Mouse (Mus musculus): ENCODE results near the gene A730061H03Rik. TPM values are rescaled to one million over a fixed set of nuclear protein-coding genes. Genes with fewer than 3 reads are reported as not detected.
A peak's percentile ranks its signal among the peaks of the same experiment; 100 is the strongest.

A730061H03Rik gene
- polyA plus RNA-seq, 1 experiment from 2014 or later, result 1.1 TPM

DNA sequence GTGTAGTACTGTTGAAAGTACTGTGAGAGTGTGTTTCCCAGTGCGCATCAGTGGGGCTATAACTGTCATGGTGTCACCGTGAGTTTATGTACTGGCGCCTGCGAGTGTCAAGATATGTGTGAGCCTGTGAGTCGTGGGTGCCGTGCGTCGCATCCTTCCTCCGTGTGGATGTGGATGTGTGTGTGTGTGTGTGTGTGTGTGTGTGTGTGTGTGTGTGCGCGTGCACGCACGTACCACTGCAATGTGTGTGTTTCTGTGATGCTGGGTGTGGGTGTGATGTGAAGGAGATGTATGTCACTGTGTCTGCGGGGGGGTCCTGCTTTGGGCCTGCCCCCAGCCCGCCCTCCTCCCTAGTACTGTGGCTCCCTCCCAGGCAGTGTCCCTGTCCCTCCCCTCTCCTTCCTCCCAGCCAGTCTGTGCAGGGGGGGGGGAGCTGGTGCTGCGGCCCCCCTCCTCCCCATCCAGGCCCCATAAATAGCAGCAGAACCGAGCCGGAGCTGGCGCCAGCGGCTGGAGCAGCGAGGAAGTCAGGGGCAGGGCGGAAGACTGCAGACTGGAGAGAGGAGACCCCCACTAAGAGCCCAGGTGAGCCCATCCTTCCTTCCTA, 50.0 kb downstream of the A730061H03Rik start, which contains the start of gene Cpne6:
Gene Cpne6, plus strand, starts transcription at position 321 of the 607 bp plus-strand sequence.
- peak; percentile 40; the same call in 1 of the 2 replicates for ATAC-seq (ENCODE audit: low FRiP score, low read depth)
- Histone ChIP-seq H3K36me3 (peaks cover 3% of the 10 kb centered on the region; the same call in 1 of the 2 replicates), H3K9me3 (no peaks in the 10 kb centered on the region), H3K27ac (replicated peaks) (no peak within 1 kb of the TSS), H3K9ac (no peak within 1 kb of the TSS), H3K4me1 (replicated peaks) (peaks cover 16% of the 10 kb centered on the region), H3K4me3 (no peak within 1 kb of the TSS), H3K27me3 (no peaks in the 10 kb centered on the region), H3K4me2 (peak within 1 kb of the TSS; percentile 7; the same call in 1 of the 2 replicates)
- 77% methylated on average over 22 of the region's 22 CpGs for WGBS

Other genes starting within 250 kb of the A730061H03Rik start
- 25.2 and 26.3 TPM in 2 replicates for gene Dhrs4, start 81.6 kb downstream of the A730061H03Rik start, polyA plus RNA-seq (2015; fragmentation: Nextera tagmentation; extraction: Ambion mirVana)
- 26.3 and 30.5 TPM in 2 replicates for gene Carmil3, start 69.8 kb downstream of the A730061H03Rik start, polyA plus RNA-seq (2015; fragmentation: Nextera tagmentation; extraction: Ambion mirVana)
- gene Cpne6, start 50.0 kb downstream of the A730061H03Rik start, polyA plus RNA-seq (2015; fragmentation: Nextera tagmentation; extraction: Ambion mirVana), result 6.4 and 9.9 TPM in 2 replicates
- 0.10 and 0.22 TPM in 2 replicates for gene Nrl, start 35.4 kb downstream of the A730061H03Rik start, polyA plus RNA-seq (2015; fragmentation: Nextera tagmentation; extraction: Ambion mirVana)
- gene Pck2, start 20.1 kb downstream of the A730061H03Rik start, polyA plus RNA-seq (2015; fragmentation: Nextera tagmentation; extraction: Ambion mirVana), result 28.6 and 29.4 TPM in 2 replicates
- 111 and 114 TPM in 2 replicates for gene Dcaf11, start 400 bp downstream of the A730061H03Rik start, polyA plus RNA-seq (2015; fragmentation: Nextera tagmentation; extraction: Ambion mirVana)
- 0.17 and 0.41 TPM in 2 replicates for gene Fitm1, start 15.2 kb upstream of the A730061H03Rik start, polyA plus RNA-seq (2015; fragmentation: Nextera tagmentation; extraction: Ambion mirVana)
- gene Psme1, start 17.7 kb upstream of the A730061H03Rik start, polyA plus RNA-seq (2015; fragmentation: Nextera tagmentation; extraction: Ambion mirVana), result 221 and 222 TPM in 2 replicates
- gene Emc9, start 24.9 kb upstream of the A730061H03Rik start, polyA plus RNA-seq (2015; fragmentation: Nextera tagmentation; extraction: Ambion mirVana), result 42.0 and 48.9 TPM in 2 replicates
- gene Psme2, start 30.7 kb upstream of the A730061H03Rik start, polyA plus RNA-seq (2015; fragmentation: Nextera tagmentation; extraction: Ambion mirVana), result 178 and 204 TPM in 2 replicates
- gene Rnf31, start 31.3 kb upstream of the A730061H03Rik start, polyA plus RNA-seq (2015; fragmentation: Nextera tagmentation; extraction: Ambion mirVana), result 20.1 and 25.7 TPM in 2 replicates
- 9.7 and 10.2 TPM in 2 replicates for gene Irf9, start 43.2 kb upstream of the A730061H03Rik start, polyA plus RNA-seq (2015; fragmentation: Nextera tagmentation; extraction: Ambion mirVana)
- 14.6 and 17.8 TPM in 2 replicates for gene Rec8, start 57.6 kb upstream of the A730061H03Rik start, polyA plus RNA-seq (2015; fragmentation: Nextera tagmentation; extraction: Ambion mirVana)
- 119 and 126 TPM in 2 replicates for gene Ipo4, start 75.6 kb upstream of the A730061H03Rik start, polyA plus RNA-seq (2015; fragmentation: Nextera tagmentation; extraction: Ambion mirVana)
- 0.93 and 2.3 TPM in 2 replicates for gene Gm49378, start 77.5 kb upstream of the A730061H03Rik start, polyA plus RNA-seq (2015; fragmentation: Nextera tagmentation; extraction: Ambion mirVana)
- gene Tm9sf1, start 83.4 kb upstream of the A730061H03Rik start, polyA plus RNA-seq (2015; fragmentation: Nextera tagmentation; extraction: Ambion mirVana), result 63.4 and 64.6 TPM in 2 replicates
- 0.30 and 0.40 TPM in 2 replicates for gene Tssk4, start 89.8 kb upstream of the A730061H03Rik start, polyA plus RNA-seq (2015; fragmentation: Nextera tagmentation; extraction: Ambion mirVana)
- 74.3 and 74.7 TPM in 2 replicates for gene Mdp1, start 100.1 kb upstream of the A730061H03Rik start, polyA plus RNA-seq (2015; fragmentation: Nextera tagmentation; extraction: Ambion mirVana)
- gene Gmpr2, start 111.5 kb upstream of the A730061H03Rik start, polyA plus RNA-seq (2015; fragmentation: Nextera tagmentation; extraction: Ambion mirVana), result 45.7 TPM in 2 replicates
- 554 and 597 TPM in 2 replicates for gene Nedd8, start 111.7 kb upstream of the A730061H03Rik start, polyA plus RNA-seq (2015; fragmentation: Nextera tagmentation; extraction: Ambion mirVana)
- 24.9 and 27.0 TPM in 2 replicates for gene Tinf2, start 121.4 kb upstream of the A730061H03Rik start, polyA plus RNA-seq (2015; fragmentation: Nextera tagmentation; extraction: Ambion mirVana)
- 0.31 and 0.60 TPM in 2 replicates for gene Tgm1, start 153.5 kb upstream of the A730061H03Rik start, polyA plus RNA-seq (2015; fragmentation: Nextera tagmentation; extraction: Ambion mirVana)
- gene Rabggta, start 161.9 kb upstream of the A730061H03Rik start, polyA plus RNA-seq (2015; fragmentation: Nextera tagmentation; extraction: Ambion mirVana), result 58.9 and 60.6 TPM in 2 replicates
- 75.6 and 81.8 TPM in 2 replicates for gene Dhrs1, start 185.3 kb upstream of the A730061H03Rik start, polyA plus RNA-seq (2015; fragmentation: Nextera tagmentation; extraction: Ambion mirVana)
- gene Nop9, start 185.3 kb upstream of the A730061H03Rik start, polyA plus RNA-seq (2015; fragmentation: Nextera tagmentation; extraction: Ambion mirVana), result 29.4 and 29.8 TPM in 2 replicates
- gene Cideb, start 198.1 kb upstream of the A730061H03Rik start, polyA plus RNA-seq (2015; fragmentation: Nextera tagmentation; extraction: Ambion mirVana), result 0.26 and 0.39 TPM in 2 replicates
- 0.54 and 0.84 TPM in 2 replicates for gene Ltb4r2, start 201.0 kb upstream of the A730061H03Rik start, polyA plus RNA-seq (2015; fragmentation: Nextera tagmentation; extraction: Ambion mirVana)
- 0.91 and 0.93 TPM in 2 replicates for gene Ltb4r1, start 205.6 kb upstream of the A730061H03Rik start, polyA plus RNA-seq (2015; fragmentation: Nextera tagmentation; extraction: Ambion mirVana)
- 4.0 and 5.0 TPM in 2 replicates for gene Adcy4, start 223.7 kb upstream of the A730061H03Rik start, polyA plus RNA-seq (2015; fragmentation: Nextera tagmentation; extraction: Ambion mirVana)
- 1.6 and 2.0 TPM in 2 replicates for gene Ripk3, start 228.5 kb upstream of the A730061H03Rik start, polyA plus RNA-seq (2015; fragmentation: Nextera tagmentation; extraction: Ambion mirVana)